Mouse (Mus musculus): ENCODE measurements around the gene Agtpbp1. TPM values are rescaled to one million over a fixed set of nuclear protein-coding genes. Genes with fewer than 3 reads are reported as not detected.

Gene Agtpbp1
- polyA plus RNA-seq, 1 experiment from 2014 or later, result 13.3 TPM

- Histone ChIP-seq H3K4me1 (no peaks in the 10 kb centered on the region), H3K4me2 (no peak overlapping the region), H3K27ac (no peak overlapping the region), H3K9ac (no peak overlapping the region), H3K36me3 (peaks cover 35% of the 10 kb centered on the region), H3K4me3 (replicated peaks) (no peak overlapping the region), H3K9me3 (replicated peaks) (no peaks in the 10 kb centered on the region), H3K27me3 (no peaks in the 10 kb centered on the region)
- no peak for ATAC-seq (replicated peaks; ENCODE audit: low FRiP score)
- WGBS, result 67% methylated on average over 11 of the region's 11 CpGs
Observed at GRCm38 (mm10) chr13:59521271-59522064, 63.6 kb downstream of the Agtpbp1 start.

GRCm38 (mm10) chr13:59520834-59521233 is 64.2 kb downstream of the Agtpbp1 start:
- H3K27ac ChIP-seq, result no peak overlapping the region
- H3K27me3 ChIP-seq, result no peaks in the 10 kb centered on the region
- H3K9ac ChIP-seq, result no peak overlapping the region
- no peaks in the 10 kb centered on the region for H3K4me1 ChIP-seq
- no peak overlapping the region for H3K4me2 ChIP-seq
- H3K36me3 ChIP-seq, result peaks cover 31% of the 10 kb centered on the region
- no peak for ATAC-seq (replicated peaks; ENCODE audit: low FRiP score)
- no peak overlapping the region for H3K4me3 ChIP-seq (replicated peaks)
- 77% methylated on average over 2 of the region's 2 CpGs for WGBS
- H3K9me3 ChIP-seq (replicated peaks), result no peaks in the 10 kb centered on the region

- H3K27me3 ChIP-seq, result no peaks in the 10 kb centered on the region
- no peak overlapping the region for H3K9ac ChIP-seq
- no peak overlapping the region for H3K27ac ChIP-seq
- ATAC-seq (replicated peaks; ENCODE audit: low FRiP score), result no peak
- no peaks in the 10 kb centered on the region for H3K9me3 ChIP-seq (replicated peaks)
- no peak overlapping the region for H3K4me3 ChIP-seq (replicated peaks)
- 92% methylated on average over 6 of the region's 6 CpGs for WGBS
- H3K4me1 ChIP-seq, result no peaks in the 10 kb centered on the region
- peaks cover 26% of the 10 kb centered on the region for H3K36me3 ChIP-seq
- no peak overlapping the region for H3K4me2 ChIP-seq
Observed at GRCm38 (mm10) chr13:59519479-59519878, 65.5 kb downstream of the Agtpbp1 start.

DNA sequence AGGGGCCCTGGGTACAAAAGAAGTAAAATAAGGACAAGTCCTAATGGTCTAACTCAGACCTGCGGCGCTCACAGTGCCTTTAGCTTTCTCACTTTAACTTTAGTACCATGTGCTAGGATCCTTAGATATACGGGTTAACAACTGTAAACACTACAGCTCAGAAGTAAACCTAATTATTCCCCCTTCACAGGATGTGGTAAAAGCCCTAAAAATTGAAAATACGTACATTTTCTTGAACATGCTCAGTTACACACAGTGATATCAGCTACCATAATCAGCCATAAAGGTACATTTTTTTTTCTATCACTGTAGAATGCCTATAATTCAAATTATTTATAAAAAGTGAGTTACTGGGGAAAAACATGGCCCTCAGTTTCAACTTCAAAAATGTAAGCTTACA is 67.0 kb downstream of the Agtpbp1 start:
- Histone ChIP-seq H3K4me3 (replicated peaks) (no peak overlapping the region), H3K27ac (no peak overlapping the region), H3K4me2 (no peak overlapping the region), H3K9me3 (replicated peaks) (no peaks in the 10 kb centered on the region), H3K9ac (no peak overlapping the region), H3K27me3 (no peaks in the 10 kb centered on the region), H3K36me3 (peaks cover 13% of the 10 kb centered on the region; the same call in 1 of the 2 replicates), H3K4me1 (no peaks in the 10 kb centered on the region)
- 72% methylated on average over 4 of the region's 4 CpGs for WGBS
- ATAC-seq (replicated peaks; ENCODE audit: low FRiP score), result no peak

DNA sequence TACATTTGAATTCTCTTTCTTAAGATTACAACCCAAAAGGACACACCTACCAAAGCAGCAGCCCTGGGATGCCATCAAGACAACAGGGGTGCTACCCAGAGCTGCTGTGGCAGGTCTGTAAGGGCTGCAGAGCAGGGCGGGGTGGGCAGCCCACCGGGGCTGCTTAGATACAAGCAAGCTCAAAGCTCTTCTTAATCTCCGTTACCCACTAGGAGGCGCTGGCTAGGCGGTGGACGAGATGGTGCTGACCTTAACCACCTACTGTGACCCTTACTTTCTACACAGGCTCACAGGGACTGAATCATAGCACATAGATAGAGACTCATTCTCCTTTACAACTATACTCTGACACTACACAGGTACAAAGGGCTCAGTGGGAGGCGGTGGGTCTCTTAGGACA is 70.0 kb downstream of the Agtpbp1 start:
- H3K36me3 ChIP-seq, result peaks cover 18% of the 10 kb centered on the region
- no peak overlapping the region for H3K9ac ChIP-seq
- no peak overlapping the region for H3K4me3 ChIP-seq (replicated peaks)
- H3K9me3 ChIP-seq (replicated peaks), result no peaks in the 10 kb centered on the region
- 27% methylated on average over 7 of the region's 7 CpGs for WGBS
- no peaks in the 10 kb centered on the region for H3K4me1 ChIP-seq
- H3K4me2 ChIP-seq, result no peak overlapping the region
- H3K27me3 ChIP-seq, result no peaks in the 10 kb centered on the region
- no peak overlapping the region for H3K27ac ChIP-seq
- ATAC-seq (replicated peaks; ENCODE audit: low FRiP score), result no peak

- Histone ChIP-seq H3K27ac (no peak overlapping the region), H3K9ac (no peak overlapping the region), H3K9me3 (replicated peaks) (no peaks in the 10 kb centered on the region), H3K4me3 (replicated peaks) (no peak overlapping the region), H3K36me3 (peaks cover 18% of the 10 kb centered on the region), H3K4me2 (no peak overlapping the region), H3K27me3 (no peaks in the 10 kb centered on the region), H3K4me1 (no peaks in the 10 kb centered on the region)
- ATAC-seq (replicated peaks; ENCODE audit: low FRiP score), result no peak
- WGBS, result 71% methylated on average over 10 of the region's 10 CpGs
Observed at GRCm38 (mm10) chr13:59509644-59510366, 75.2 kb downstream of the Agtpbp1 start.

DNA sequence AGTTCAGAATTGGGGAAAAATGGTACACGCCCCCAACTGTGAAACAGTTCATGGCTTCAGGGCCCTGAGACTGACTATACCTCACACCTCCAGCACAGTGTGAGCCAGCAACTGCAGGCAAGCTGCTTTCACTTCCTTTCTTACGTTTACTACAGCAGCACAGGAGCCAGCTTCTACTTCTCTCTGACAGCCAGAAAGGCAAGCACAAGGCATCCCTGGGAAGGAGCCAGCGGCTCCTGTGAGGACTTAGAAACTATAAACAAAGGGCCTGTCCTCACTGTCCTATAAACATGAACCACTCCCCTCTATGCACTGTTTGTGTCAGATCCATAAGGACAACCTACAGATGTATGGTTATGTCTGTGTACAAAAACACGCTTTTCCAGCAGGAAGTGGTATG is 76.4 kb downstream of the Agtpbp1 start:
- Histone ChIP-seq H3K36me3 (peaks cover 18% of the 10 kb centered on the region), H3K9ac (no peak overlapping the region), H3K9me3 (replicated peaks) (no peaks in the 10 kb centered on the region), H3K27ac (no peak overlapping the region), H3K4me2 (no peak overlapping the region), H3K4me3 (replicated peaks) (no peak overlapping the region), H3K27me3 (no peaks in the 10 kb centered on the region), H3K4me1 (no peaks in the 10 kb centered on the region)
- WGBS, result 65% methylated on average over 4 of the region's 4 CpGs
- ATAC-seq (replicated peaks; ENCODE audit: low FRiP score), result no peak

- 93% methylated on average over 1 of the region's 1 CpGs for WGBS
- Histone ChIP-seq H3K36me3 (peaks cover 9% of the 10 kb centered on the region), H3K27ac (no peak overlapping the region)
Observed at GRCm38 (mm10) chr13:59506450-59506849, 78.6 kb downstream of the Agtpbp1 start.

GRCm38 (mm10) chr13:59505867-59506266 is 79.2 kb downstream of the Agtpbp1 start:
- no peaks in the 10 kb centered on the region for H3K9me3 ChIP-seq (replicated peaks)
- no peak for ATAC-seq (replicated peaks; ENCODE audit: low FRiP score)
- no peaks in the 10 kb centered on the region for H3K27me3 ChIP-seq
- 81% methylated on average over 4 of the region's 4 CpGs for WGBS
- H3K36me3 ChIP-seq, result peaks cover 12% of the 10 kb centered on the region
- no peak overlapping the region for H3K4me2 ChIP-seq
- H3K4me3 ChIP-seq (replicated peaks), result no peak overlapping the region
- H3K4me1 ChIP-seq, result no peaks in the 10 kb centered on the region
- no peak overlapping the region for H3K27ac ChIP-seq
- no peak overlapping the region for H3K9ac ChIP-seq

More at GRCm38 (mm10) chr13:59506450-59506849, 78.6 kb downstream of the Agtpbp1 start:
- no peaks in the 10 kb centered on the region for H3K27me3 ChIP-seq
- H3K9ac ChIP-seq, result no peak overlapping the region
- no peaks in the 10 kb centered on the region for H3K4me1 ChIP-seq
- H3K4me3 ChIP-seq (replicated peaks), result no peak overlapping the region
- ATAC-seq (replicated peaks; ENCODE audit: low FRiP score), result no peak
- H3K4me2 ChIP-seq, result no peak overlapping the region
- H3K9me3 ChIP-seq (replicated peaks), result no peaks in the 10 kb centered on the region

DNA sequence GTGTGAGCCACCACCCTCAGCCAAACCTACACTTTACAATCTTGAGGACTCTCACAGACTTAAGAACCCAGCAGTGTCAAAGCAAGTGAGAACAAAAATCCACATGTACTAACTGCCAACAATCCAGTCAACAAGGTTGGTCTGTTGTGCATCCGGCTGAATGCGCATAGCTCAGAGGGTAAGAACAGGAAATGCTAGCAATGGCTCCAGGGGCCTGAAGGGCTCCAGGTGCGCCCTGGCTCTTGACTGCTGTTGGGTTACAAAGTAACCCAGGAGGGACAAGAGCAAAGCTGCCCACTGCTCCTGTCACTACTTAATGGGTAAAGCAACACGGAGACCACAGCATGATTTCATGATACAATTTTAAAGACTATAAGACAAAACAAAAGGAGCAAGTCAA is 81.4 kb downstream of the Agtpbp1 start:
- 72% methylated on average over 4 of the region's 4 CpGs for WGBS
- Histone ChIP-seq H3K27me3 (no peaks in the 10 kb centered on the region), H3K4me1 (no peaks in the 10 kb centered on the region), H3K27ac (no peak overlapping the region), H3K4me3 (replicated peaks) (no peak overlapping the region), H3K9me3 (replicated peaks) (no peaks in the 10 kb centered on the region), H3K4me2 (no peak overlapping the region), H3K9ac (no peak overlapping the region), H3K36me3 (peaks cover 23% of the 10 kb centered on the region)
- no peak for ATAC-seq (replicated peaks; ENCODE audit: low FRiP score)

- 0 out of 2 replicates have a peak, but pooled peaks cover 3% of the 10 kb centered on the region for H3K4me1 ChIP-seq
- no peak for ATAC-seq (replicated peaks; ENCODE audit: low FRiP score)
- H3K4me2 ChIP-seq, result no peak overlapping the region
- no peaks in the 10 kb centered on the region for H3K27me3 ChIP-seq
- H3K27ac ChIP-seq, result no peak overlapping the region
- no peak overlapping the region for H3K4me3 ChIP-seq (replicated peaks)
- peaks cover 19% of the 10 kb centered on the region for H3K36me3 ChIP-seq
- WGBS, result 85% methylated on average over 6 of the region's 6 CpGs
- no peaks in the 10 kb centered on the region for H3K9me3 ChIP-seq (replicated peaks)
- no peak overlapping the region for H3K9ac ChIP-seq
Observed at GRCm38 (mm10) chr13:59499831-59500230, 85.2 kb downstream of the Agtpbp1 start.

DNA sequence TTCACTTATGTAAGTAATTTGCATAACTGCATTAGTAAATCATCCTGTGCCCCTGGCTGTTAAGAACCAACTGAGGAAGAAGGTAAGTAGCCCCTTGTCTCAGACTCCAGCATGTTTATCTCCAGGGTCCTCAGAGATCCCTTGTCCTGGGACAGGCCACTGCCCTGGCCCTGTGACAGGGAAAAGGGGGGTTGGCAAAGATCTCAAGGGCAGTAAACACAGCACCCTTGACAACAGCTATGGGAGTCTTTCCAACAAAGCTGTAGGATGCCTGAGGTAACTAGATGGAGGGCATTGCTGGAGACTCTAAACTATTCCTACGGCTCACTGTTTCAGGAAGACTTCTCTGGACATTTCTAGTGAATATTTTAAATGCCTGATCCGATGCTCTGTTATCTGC is 85.7 kb downstream of the Agtpbp1 start:
- Histone ChIP-seq H3K4me1 (0 out of 2 replicates have a peak, but pooled peaks cover 3% of the 10 kb centered on the region), H3K9me3 (replicated peaks) (no peaks in the 10 kb centered on the region), H3K4me3 (replicated peaks) (no peak overlapping the region), H3K4me2 (no peak overlapping the region), H3K27me3 (no peaks in the 10 kb centered on the region), H3K27ac (no peak overlapping the region), H3K9ac (no peak overlapping the region), H3K36me3 (peaks cover 24% of the 10 kb centered on the region)
- 98% methylated on average over 2 of the region's 2 CpGs for WGBS
- ATAC-seq (replicated peaks; ENCODE audit: low FRiP score), result no peak
